Mouse (Mus musculus) ES-Bruce4 (cell line): ENCODE data around the gene Iars.

Experiments used
- CTCF ChIP-seq: IDR thresholded peaks from one replicate; pipeline ENCODE4 v1.8.1; 2011; ENCODE audit warnings: low read depth, low read length
- EP300 ChIP-seq: IDR thresholded peaks from 2 replicates; pipeline ENCODE4 v1.6.1; 2011; ENCODE audit warnings: low read depth, low read length; ENCODE audit not compliant: insufficient read depth
- POLR2A ChIP-seq: IDR thresholded peaks from one replicate; pipeline ENCODE4 v1.8.1; 2011; ENCODE audit warnings: low read length; ENCODE audit not compliant: insufficient read depth

- no peak for TF ChIP-seq POLR2A
- no peak for TF ChIP-seq CTCF
- no peak for TF ChIP-seq EP300
These were observed 54.5 kb downstream of the Iars start for GRCm38 (mm10) chr13:49736430-49736829.
